Mouse (Mus musculus) forebrain, embryonic 10.5 days (tissue): ENCODE results near the gene Lce1f. TPM values are rescaled to one million over a fixed set of nuclear protein-coding genes. Genes with fewer than 3 reads are reported as not detected.
"Not testable (repeated sequence)": the region's sequence is repeated elsewhere in the genome, so short reads cannot be mapped to it uniquely, and the experiment has no call there.

Experiments
- DNase-seq: peaks from one replicate; pipeline ENCODE4 v3.0.0-alpha.2; 2017; ENCODE audit warnings: low spot score; ENCODE audit errors: extremely low spot score
- H3K27ac ChIP-seq: fragments of 300-500 bp; sonication (generic); 2 replicates; pipeline ENCODE4 v1.5.1; 2016; ENCODE audit warnings: mild to moderate bottlenecking
- H3K27me3 ChIP-seq: fragments of 300-500 bp; sonication (generic); 2 replicates; pipeline ENCODE4 v1.6.1; 2016; ENCODE audit warnings: mild to moderate bottlenecking; ENCODE audit not compliant: poor library complexity, severe bottlenecking
- H3K36me3 ChIP-seq: fragments of 300-500 bp; sonication (generic); replicated peaks from 2 replicates; pipeline ENCODE4 v1.6.1; 2016; ENCODE audit warnings: mild to moderate bottlenecking, moderate library complexity
- H3K4me1 ChIP-seq: fragments of 300-500 bp; sonication (generic); 2 replicates; pipeline ENCODE4 v1.6.1; 2016
- H3K4me3 ChIP-seq: fragments of 300-500 bp; sonication (generic); 2 replicates; pipeline ENCODE4 v1.5.1; 2016; ENCODE audit warnings: mild to moderate bottlenecking, moderate library complexity
- H3K9me3 ChIP-seq: fragments of 300-500 bp; sonication (generic); 2 replicates; pipeline ENCODE4 v1.6.1; 2016; ENCODE audit warnings: mild to moderate bottlenecking, moderate library complexity
- WGBS: fragments of 180-500 bp; shearing (Covaris S2); methylation state at CpG from one replicate; pipeline ENCODE4 v1.1.7; 2016; 5-methylcytosine and 5-hydroxymethylcytosine counted together
- polyA plus RNA-seq: library from polyadenylated mRNA; unstranded; fragments of >200 nt; fragmentation: Nextera tagmentation; extraction: Ambion mirVana; gene quantifications from 2 replicates; pipeline ENCODE4 v1.2.1, GENCODE M21; 2016

Lce1f gene
- polyA plus RNA-seq, result not detected in 2 replicates

- no peak within 1 kb of the TSS for H3K4me3 ChIP-seq
- 80% methylated on average over 3 of the region's 3 CpGs for WGBS
- DNase-seq, result no peak
- no peaks in the 10 kb centered on the region for H3K9me3 ChIP-seq
- no peak within 1 kb of the TSS for H3K27ac ChIP-seq
- no peaks in the 10 kb centered on the region for H3K4me1 ChIP-seq
- H3K27me3 ChIP-seq, result no peaks in the 10 kb centered on the region
- H3K36me3 ChIP-seq, result no peaks in the 10 kb centered on the region
Measured at GRCm38 (mm10) chr3:92720250-92720649, at the start of gene Lce1f. Gene Lce1f, minus strand, starts transcription at chr3:92720350.

- Histone ChIP-seq H3K36me3 (no peaks in the 10 kb centered on the region), H3K27ac (no peak within 1 kb of the TSS), H3K4me1 (no peaks in the 10 kb centered on the region), H3K27me3 (no peaks in the 10 kb centered on the region), H3K4me3 (no peak within 1 kb of the TSS), H3K9me3 (no peaks in the 10 kb centered on the region)
- DNase-seq, result no peak
- WGBS, result 94% methylated on average over 1 of the region's 1 CpGs
Measured at GRCm38 (mm10) chr3:92764965-92765364, 44.8 kb upstream of the Lce1f start, which contains the start of gene Lce1h. Gene Lce1h, minus strand, starts transcription at chr3:92765065.

- H3K27ac ChIP-seq, result no peak overlapping the region
- H3K36me3 ChIP-seq, result no peaks in the 10 kb centered on the region
- 50% methylated on average over 3 of the region's 3 CpGs for WGBS
- no peaks in the 10 kb centered on the region for H3K4me1 ChIP-seq
- H3K4me3 ChIP-seq, result no peak overlapping the region
- no peak for DNase-seq
- no peaks in the 10 kb centered on the region for H3K27me3 ChIP-seq
- H3K9me3 ChIP-seq, result no peaks in the 10 kb centered on the region
Measured at GRCm38 (mm10) chr3:92753197-92753596, 33.0 kb upstream of the Lce1f start.

- 96% methylated on average over 1 of the region's 1 CpGs for WGBS
- H3K9me3 ChIP-seq, result no peaks in the 10 kb centered on the region
- no peaks in the 10 kb centered on the region for H3K4me1 ChIP-seq
- no peak for DNase-seq
- no peaks in the 10 kb centered on the region for H3K27me3 ChIP-seq
- H3K27ac ChIP-seq, result no peak within 1 kb of the TSS
- no peaks in the 10 kb centered on the region for H3K36me3 ChIP-seq
- H3K4me3 ChIP-seq, result no peak within 1 kb of the TSS
Measured at GRCm38 (mm10) chr3:92752238-92752637, 32.1 kb upstream of the Lce1f start, which contains the start of gene Lce1g. Gene Lce1g, minus strand, starts transcription at chr3:92752338.

- DNase-seq, result no peak
- 93% methylated on average over 1 of the region's 1 CpGs for WGBS
- H3K4me3 ChIP-seq, result no peak within 1 kb of the TSS
Measured at GRCm38 (mm10) chr3:92738996-92739395, 18.8 kb upstream of the Lce1f start, which contains the start of gene Gm38119. Gene Gm38119, minus strand, starts transcription at chr3:92739096.

GRCm38 (mm10) chr3:92722631-92723030 lies 2.5 kb upstream of the Lce1f start:
- H3K4me3 ChIP-seq, result no peak overlapping the region
- DNase-seq, result no peak
- H3K27ac ChIP-seq, result no peak overlapping the region
- 94% methylated on average over 5 of the region's 5 CpGs for WGBS
- no peaks in the 10 kb centered on the region for H3K9me3 ChIP-seq
- no peaks in the 10 kb centered on the region for H3K27me3 ChIP-seq
- no peaks in the 10 kb centered on the region for H3K4me1 ChIP-seq
- H3K36me3 ChIP-seq, result no peaks in the 10 kb centered on the region

More at GRCm38 (mm10) chr3:92738996-92739395, 18.8 kb upstream of the Lce1f start, which contains the start of gene Gm38119:
- Histone ChIP-seq H3K4me1 (no peaks in the 10 kb centered on the region), H3K27me3 (no peaks in the 10 kb centered on the region), H3K9me3 (no peaks in the 10 kb centered on the region), H3K36me3 (no peaks in the 10 kb centered on the region), H3K27ac (no peak within 1 kb of the TSS)

GRCm38 (mm10) chr3:92715122-92715521 lies 5.0 kb downstream of the Lce1f start:
- Histone ChIP-seq H3K27me3 (no peaks in the 10 kb centered on the region), H3K36me3 (no peaks in the 10 kb centered on the region), H3K9me3 (no peaks in the 10 kb centered on the region), H3K4me3 (no peak overlapping the region), H3K4me1 (no peaks in the 10 kb centered on the region), H3K27ac (no peak overlapping the region)
- no peak for DNase-seq

- WGBS, result 87% methylated on average over 2 of the region's 2 CpGs
- H3K27me3 ChIP-seq, result no peaks in the 10 kb centered on the region
- no peak within 1 kb of the TSS for H3K4me3 ChIP-seq
- DNase-seq, result no peak
- no peaks in the 10 kb centered on the region for H3K9me3 ChIP-seq
- no peaks in the 10 kb centered on the region for H3K4me1 ChIP-seq
- H3K36me3 ChIP-seq, result no peaks in the 10 kb centered on the region
- H3K27ac ChIP-seq, result no peak within 1 kb of the TSS
Measured at GRCm38 (mm10) chr3:92708974-92709373, 11.2 kb downstream of the Lce1f start, which contains the start of gene Lce1e. Gene Lce1e, minus strand, starts transcription at chr3:92709074.

- Histone ChIP-seq H3K4me3 (no peak overlapping the region), H3K27me3 (no peaks in the 10 kb centered on the region), H3K4me1 (no peaks in the 10 kb centered on the region), H3K9me3 (no peaks in the 10 kb centered on the region), H3K36me3 (no peaks in the 10 kb centered on the region), H3K27ac (no peak overlapping the region)
- 45% methylated on average over 1 of the region's 1 CpGs for WGBS
- DNase-seq, result no peak
Measured at GRCm38 (mm10) chr3:92694613-92695012, 25.5 kb downstream of the Lce1f start.

GRCm38 (mm10) chr3:92691688-92692087 lies 28.5 kb downstream of the Lce1f start:
- H3K4me1 ChIP-seq, result no peaks in the 10 kb centered on the region
- no peak overlapping the region for H3K4me3 ChIP-seq
- no peak for DNase-seq
- H3K36me3 ChIP-seq, result no peaks in the 10 kb centered on the region
- H3K27ac ChIP-seq, result no peak overlapping the region
- H3K27me3 ChIP-seq, result no peaks in the 10 kb centered on the region
- H3K9me3 ChIP-seq, result no peaks in the 10 kb centered on the region

GRCm38 (mm10) chr3:92689154-92689553 lies 31.0 kb downstream of the Lce1f start:
- WGBS, result 86% methylated on average over 16 of the region's 16 CpGs
- not testable (repeated sequence) for H3K9me3 ChIP-seq, H3K27ac ChIP-seq, H3K27me3 ChIP-seq, H3K4me1 ChIP-seq, DNase-seq, H3K36me3 ChIP-seq, H3K4me3 ChIP-seq

- H3K9me3 ChIP-seq, result no peaks in the 10 kb centered on the region
- DNase-seq, result no peak
- H3K4me1 ChIP-seq, result no peaks in the 10 kb centered on the region
- WGBS, result 62% methylated on average over 2 of the region's 2 CpGs
- no peak within 1 kb of the TSS for H3K27ac ChIP-seq
- no peaks in the 10 kb centered on the region for H3K36me3 ChIP-seq
- H3K4me3 ChIP-seq, result no peak within 1 kb of the TSS
- H3K27me3 ChIP-seq, result no peaks in the 10 kb centered on the region
Measured at GRCm38 (mm10) chr3:92687110-92687509, 33.0 kb downstream of the Lce1f start, which contains the start of gene Lce1d. Gene Lce1d, minus strand, starts transcription at chr3:92687210.

GRCm38 (mm10) chr3:92678947-92679346 lies 41.2 kb downstream of the Lce1f start, which contains the start of gene Lce1c:
Gene Lce1c, plus strand, starts transcription at chr3:92679247.
- no peaks in the 10 kb centered on the region for H3K4me1 ChIP-seq
- 90% methylated on average over 4 of the region's 4 CpGs for WGBS

GRCm38 (mm10) chr3:92670215-92670614 lies 49.9 kb downstream of the Lce1f start, which contains the start of gene Lce1a2:
Gene Lce1a2, minus strand, starts transcription at chr3:92670315.
- Histone ChIP-seq H3K4me1 (no peaks in the 10 kb centered on the region), H3K9me3 (no peaks in the 10 kb centered on the region), H3K27me3 (no peaks in the 10 kb centered on the region), H3K27ac (no peak within 1 kb of the TSS), H3K4me3 (no peak within 1 kb of the TSS), H3K36me3 (no peaks in the 10 kb centered on the region)
- DNase-seq, result no peak

More at GRCm38 (mm10) chr3:92678947-92679346, 41.2 kb downstream of the Lce1f start, which contains the start of gene Lce1c:
- DNase-seq, result no peak
- Histone ChIP-seq H3K27me3 (no peaks in the 10 kb centered on the region), H3K27ac (no peak within 1 kb of the TSS), H3K4me3 (no peak within 1 kb of the TSS), H3K9me3 (no peaks in the 10 kb centered on the region), H3K36me3 (no peaks in the 10 kb centered on the region)
